Comparison of ENCODE assay signal across 21 mouse cellular contexts in the genomic region with DNA sequence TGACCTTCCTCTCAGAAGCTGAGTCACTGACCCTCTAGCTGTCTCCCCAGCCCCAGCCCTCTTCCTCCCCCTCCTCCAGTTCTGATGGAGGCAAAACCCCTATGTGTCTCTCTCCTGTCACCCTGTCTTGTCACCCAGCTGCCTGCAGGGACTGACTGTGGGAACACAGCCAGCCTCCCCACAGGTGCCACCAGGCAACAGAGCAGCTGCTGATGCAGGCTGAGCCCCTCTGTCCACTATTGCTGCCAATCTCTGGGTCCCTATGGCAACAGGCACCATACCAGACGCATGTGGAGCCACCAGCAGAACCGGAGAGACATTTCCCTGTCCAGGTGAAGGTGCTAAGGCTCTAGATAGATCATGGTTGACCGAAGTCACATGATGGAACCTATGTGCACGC.
A peak's percentile ranks its signal among the peaks of the same experiment; 100 is the strongest.
DNase-seq lines count a peak whose midpoint lies in the region; ATAC-seq and TF ChIP-seq lines count a peak whose summit lies in the region.
"Had no signal": no experiment of that assay in that cellular context is flagged by ENCODE, and none has a peak within 500 bp of the region (broad histone marks: within the 10 kb centered on the region; RNA-seq: fewer than 3 reads in every experiment).

No protein-coding gene starts in this region.

- TF ChIP-seq POLR2A in myocyte (IDR thresholded peaks at IDR 0.05; ENCODE audit: insufficient read length, low read depth): no peak

- ATAC-seq in midbrain, postnatal 0 days (ENCODE audit: low FRiP score): no peak
- no peak for ATAC-seq in midbrain, embryonic 16.5 days
- ATAC-seq: hindbrain, embryonic 16.5 days had no signal

- no peaks in the 10 kb centered on the region for H3K36me3 ChIP-seq in heart, embryonic 10.5 days
- no peaks in the 10 kb centered on the region for H3K36me3 ChIP-seq in midbrain, postnatal 0 days (ENCODE audit: insufficient read depth, low read length)
- no peaks in the 10 kb centered on the region for H3K36me3 ChIP-seq in midbrain, embryonic 16.5 days (ENCODE audit: control insufficient read depth, insufficient read depth, low read length)
- H3K36me3 ChIP-seq in myocyte (ENCODE audit: control insufficient read depth, insufficient read depth): no peaks in the 10 kb centered on the region
- H3K36me3 ChIP-seq: liver, embryonic 13.5 days; midbrain, embryonic 12.5 days had no signal

- H3K4me2 ChIP-seq in midbrain, postnatal 0 days (ENCODE audit: low read depth, low read length, poor library complexity, severe bottlenecking): no peak overlapping the region
- no peak overlapping the region for H3K4me2 ChIP-seq in midbrain, embryonic 16.5 days (ENCODE audit: low read length)
- no peak overlapping the region for H3K4me2 ChIP-seq in myocyte (ENCODE audit: low read depth)
- H3K4me2 ChIP-seq: liver, embryonic 13.5 days; midbrain, embryonic 12.5 days had no signal

- 69% methylated on average over 4 of the region's 4 CpGs for WGBS in heart, embryonic 10.5 days
- 56% methylated on average over 4 of the region's 4 CpGs for WGBS in midbrain, postnatal 0 days
- 61% methylated on average over 4 of the region's 4 CpGs for WGBS in midbrain, embryonic 16.5 days

- DNase-seq in heart, embryonic 10.5 days (ENCODE audit: low spot score): no peak
- no peak for DNase-seq in heart, postnatal 4 days
- peak; percentile 72 for DNase-seq in left cerebral cortex, postnatal 4 days
- DNase-seq in left cerebral cortex, postnatal 10 days (ENCODE audit: extremely low spot score in 1 of 2, low spot score in 2 of 2): no peak
- DNase-seq in midbrain, postnatal 0 days (ENCODE audit: low spot score): peak; percentile 40
- DNase-seq in kidney, adult 18-20 months: no peak
- DNase-seq: adrenal gland, postnatal 10 days; cerebellum, adult 2 months; gastrocnemius, postnatal 36 days; heart, adult 2 months; kidney, adult 11 months; kidney, postnatal 4 days; liver, embryonic 13.5 days; lung, adult 2 months; thymus, postnatal 25 days had no signal

- peaks cover 46% of the 10 kb centered on the region for H3K4me1 ChIP-seq in heart, embryonic 10.5 days
- H3K4me1 ChIP-seq in midbrain, postnatal 0 days (ENCODE audit: insufficient read depth, low read length): no peaks in the 10 kb centered on the region; the same call in 1 of the 2 replicates
- H3K4me1 ChIP-seq in midbrain, embryonic 16.5 days (ENCODE audit: control insufficient read depth, insufficient read depth, low read length): no peaks in the 10 kb centered on the region
- H3K4me1 ChIP-seq: liver, embryonic 13.5 days had no signal

- H3K4me3 ChIP-seq in heart, embryonic 10.5 days: no peak overlapping the region
- no peak overlapping the region for H3K4me3 ChIP-seq in midbrain, postnatal 0 days (ENCODE audit: low read depth, low read length)
- H3K4me3 ChIP-seq in midbrain, embryonic 16.5 days (ENCODE audit: low read depth, low read length): no peak overlapping the region
- H3K4me3 ChIP-seq in myocyte: no peak overlapping the region
- H3K4me3 ChIP-seq: erythroblast, embryonic 14.5 days; heart, adult 2 months; liver, embryonic 13.5 days; midbrain, embryonic 12.5 days had no signal

- H3K9ac ChIP-seq in midbrain, postnatal 0 days (replicated peaks; ENCODE audit: low read length, poor library complexity, severe bottlenecking): no peak overlapping the region
- H3K9ac ChIP-seq in midbrain, embryonic 16.5 days (ENCODE audit: low read depth, low read length): no peak overlapping the region
- H3K9ac ChIP-seq: liver, embryonic 13.5 days; midbrain, embryonic 12.5 days had no signal

- H3K79me2 ChIP-seq in myocyte (ENCODE audit: control insufficient read depth, insufficient read depth): no peaks in the 10 kb centered on the region

- TF ChIP-seq CTCF in midbrain, postnatal 0 days (IDR thresholded peaks at IDR 0.05): no peak

- H3K9me3 ChIP-seq in heart, embryonic 10.5 days: no peaks in the 10 kb centered on the region
- H3K9me3 ChIP-seq in midbrain, postnatal 0 days (ENCODE audit: low read length): no peaks in the 10 kb centered on the region
- H3K9me3 ChIP-seq in midbrain, embryonic 16.5 days (replicated peaks; ENCODE audit: control insufficient read depth, low read length, poor library complexity, severe bottlenecking): no peaks in the 10 kb centered on the region
- H3K9me3 ChIP-seq: liver, embryonic 13.5 days; midbrain, embryonic 12.5 days had no signal

- intact Hi-C loops in left cerebral cortex, postnatal 4 days (cut with DNase I): no loop called here
- intact Hi-C loops in left cerebral cortex, postnatal 10 days (cut with DNase I): no loop called here

- H3ac ChIP-seq in myocyte (ENCODE audit: control insufficient read depth, insufficient read length): no peak overlapping the region

- peak overlapping the region; percentile 39 for H3K27ac ChIP-seq in heart, embryonic 10.5 days
- H3K27ac ChIP-seq in midbrain, postnatal 0 days (ENCODE audit: low read depth, low read length): no peak overlapping the region
- H3K27ac ChIP-seq in midbrain, embryonic 16.5 days (ENCODE audit: low read length): no peak overlapping the region
- H3K27ac ChIP-seq: heart, adult 2 months; liver, embryonic 13.5 days; macrophage; midbrain, embryonic 12.5 days had no signal

- H3K27me3 ChIP-seq in heart, embryonic 10.5 days (ENCODE audit: insufficient read depth, poor library complexity, severe bottlenecking): peaks cover 12% of the 10 kb centered on the region; the same call in 1 of the 2 replicates
- no peaks in the 10 kb centered on the region for H3K27me3 ChIP-seq in midbrain, postnatal 0 days (ENCODE audit: insufficient read depth, low read length)
- H3K27me3 ChIP-seq in midbrain, embryonic 16.5 days (ENCODE audit: control insufficient read depth, insufficient read depth, low read depth, low read length): no peaks in the 10 kb centered on the region
- no peaks in the 10 kb centered on the region for H3K27me3 ChIP-seq in myocyte (ENCODE audit: control insufficient read depth, insufficient read depth, insufficient read length)

TF ChIP-seq in myocyte, 11 proteins besides CTCF, POLR2A, EP300 and RAD21:
- TF ChIP-seq TCF3 (IDR thresholded peaks at IDR 0.05; ENCODE audit: insufficient read length, low read depth) (peak; percentile 50), MYOD1 (IDR thresholded peaks at IDR 0.05; ENCODE audit: control insufficient read depth in 1 of 3, insufficient read length in 2 of 3, low read depth in 2 of 3) (peak in 2 of 3 experiments; percentile 64 to 95), POLR2AphosphoS2 (IDR thresholded peaks at IDR 0.05; ENCODE audit: insufficient read length, low read depth) (no peak), MYOG (IDR thresholded peaks at IDR 0.05; ENCODE audit: control insufficient read depth in 1 of 3, insufficient read depth in 1 of 3, insufficient read length in 2 of 3, low read depth in 2 of 3) (peak in 2 of 3 experiments; percentile 85 to 88), SRF (IDR thresholded peaks at IDR 0.05; ENCODE audit: control insufficient read depth, insufficient read length, low read depth) (no peak), CEBPB (IDR thresholded peaks at IDR 0.05; ENCODE audit: insufficient read depth, poor library complexity, severe bottlenecking) (no peak), REST (IDR thresholded peaks at IDR 0.05; ENCODE audit: insufficient read depth, insufficient read length) (no peak), MAX (IDR thresholded peaks at IDR 0.05; ENCODE audit: low read depth) (no peak), USF1 (IDR thresholded peaks at IDR 0.05; ENCODE audit: low read depth) (no peak), E2F4 (IDR thresholded peaks at IDR 0.05; ENCODE audit: insufficient read depth) (no peak)
TF ChIP-seq in myocyte: peak in this region for 3.

Comparison
In these comparisons a context has a peak if more than half of its experiments do, and no peak if none do; other contexts are left out.
1. DNase-seq: peak in left cerebral cortex, postnatal 4 days (single experiment) and midbrain, postnatal 0 days (single experiment); none in heart, embryonic 10.5 days (single experiment), heart, postnatal 4 days (single experiment), left cerebral cortex, postnatal 10 days (0 of 2) and kidney, adult 18-20 months (single experiment).